Mouse (Mus musculus) inflammation-experienced regulatory T-cells, adult 6 months (primary cell): ENCODE data around the gene Kifap3. TPM values are rescaled to one million over a fixed set of nuclear protein-coding genes. Genes with fewer than 3 reads are reported as not detected.
"Not testable (repeated sequence)": the region's sequence is repeated elsewhere in the genome, so short reads cannot be mapped to it uniquely, and the experiment has no call there.

Source experiments
- ATAC-seq: one replicate; pipeline ENCODE4 v1.8.0; 2017
- polyA plus RNA-seq, 3 experiments: library from polyadenylated mRNA; unstranded; fragments of 100-300 nt; shearing (Covaris generic); gene quantifications; one replicate each; pipeline ENCODE4 v1.2.1; 2017

Kifap3 gene
- 1 to 10 TPM; 3.2 to 3.4 (median 3.3) TPM for polyA plus RNA-seq

GRCm38 (mm10) chr1:163779336-163780115, at the start of gene Kifap3:
TSS of gene Kifap3 (plus strand) at chr1:163779583.
- ATAC-seq = peak; percentile 99

GRCm38 (mm10) chr1:163731166-163731565, 48.2 kb upstream of the Kifap3 start:
- not testable (repeated sequence) for ATAC-seq

- ATAC-seq = no peak
Observed at GRCm38 (mm10) chr1:163736441-163737238, 42.7 kb upstream of the Kifap3 start.

GRCm38 (mm10) chr1:163737239-163737533, 42.2 kb upstream of the Kifap3 start:
- ATAC-seq = no peak

GRCm38 (mm10) chr1:163751360-163751992, 27.9 kb upstream of the Kifap3 start:
- no peak for ATAC-seq

GRCm38 (mm10) chr1:163757462-163758207, 21.7 kb upstream of the Kifap3 start:
- ATAC-seq = no peak

DNA sequence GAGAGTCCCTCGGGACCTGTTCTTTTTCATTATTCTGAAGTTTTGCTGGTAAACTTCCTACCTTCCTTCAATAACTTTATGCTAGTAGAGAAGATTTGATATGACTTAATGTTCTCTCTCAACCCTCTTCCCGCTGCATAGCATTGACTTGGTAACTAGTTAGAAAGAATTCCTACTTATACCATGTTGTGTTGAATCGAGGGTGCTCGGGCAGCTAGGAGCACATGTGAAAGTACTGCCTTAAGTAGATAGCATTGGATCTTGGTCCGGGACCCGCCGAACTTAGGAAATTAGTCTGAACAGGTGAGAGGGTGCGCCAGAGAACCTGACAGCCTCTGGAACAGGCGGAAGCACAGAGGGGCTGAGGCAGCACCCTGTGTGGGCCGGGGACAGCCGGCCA, 4.2 kb downstream of the Kifap3 start:
- not testable (repeated sequence) for ATAC-seq

GRCm38 (mm10) chr1:163821365-163821764, 42.0 kb downstream of the Kifap3 start:
- no peak for ATAC-seq

DNA sequence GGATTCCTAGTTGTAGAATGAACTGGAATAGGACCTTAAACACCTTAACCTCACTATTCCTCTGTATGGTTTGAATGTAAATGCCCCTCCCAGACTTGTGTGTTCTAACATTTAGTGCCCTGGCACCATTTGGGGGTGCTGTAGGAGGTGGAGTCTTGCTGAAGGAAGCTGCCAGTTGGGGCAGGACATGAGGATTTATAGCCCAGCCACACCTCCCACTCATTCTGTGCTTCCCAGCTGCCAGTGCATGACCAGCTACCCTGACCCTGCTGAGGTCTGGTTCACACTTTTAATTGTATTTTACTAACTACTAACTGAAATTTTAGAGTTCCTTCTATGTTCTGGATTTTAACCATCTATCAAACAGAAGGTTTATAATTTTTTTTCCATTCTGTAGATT, 50.1 kb downstream of the Kifap3 start:
- no peak for ATAC-seq

- ATAC-seq = no peak
Observed at GRCm38 (mm10) chr1:163834066-163834465, 54.7 kb downstream of the Kifap3 start.

GRCm38 (mm10) chr1:163835062-163835461, 55.7 kb downstream of the Kifap3 start:
- no peak for ATAC-seq

DNA sequence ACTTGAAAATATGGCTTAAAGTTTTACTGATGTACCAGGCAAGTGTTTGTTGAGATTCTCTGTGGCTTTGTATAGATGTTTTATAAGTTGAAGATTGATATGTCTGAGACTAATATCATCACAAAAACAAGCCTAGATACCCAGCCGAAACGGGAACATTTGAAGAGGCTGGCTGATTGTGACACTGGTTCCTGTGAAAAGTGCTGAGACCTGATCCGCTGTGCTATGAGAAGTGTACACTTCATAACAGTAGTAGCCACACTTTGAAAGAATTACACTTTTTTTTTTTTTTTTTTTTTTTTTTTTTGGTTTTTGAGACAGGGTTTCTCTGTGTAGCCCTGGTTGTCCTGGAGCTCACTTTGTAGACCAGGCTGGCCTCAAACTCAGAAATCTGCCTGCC, 59.1 kb downstream of the Kifap3 start:
- not testable (repeated sequence) for ATAC-seq

- ATAC-seq = no peak
Observed at GRCm38 (mm10) chr1:163840555-163840954, 61.2 kb downstream of the Kifap3 start.

DNA sequence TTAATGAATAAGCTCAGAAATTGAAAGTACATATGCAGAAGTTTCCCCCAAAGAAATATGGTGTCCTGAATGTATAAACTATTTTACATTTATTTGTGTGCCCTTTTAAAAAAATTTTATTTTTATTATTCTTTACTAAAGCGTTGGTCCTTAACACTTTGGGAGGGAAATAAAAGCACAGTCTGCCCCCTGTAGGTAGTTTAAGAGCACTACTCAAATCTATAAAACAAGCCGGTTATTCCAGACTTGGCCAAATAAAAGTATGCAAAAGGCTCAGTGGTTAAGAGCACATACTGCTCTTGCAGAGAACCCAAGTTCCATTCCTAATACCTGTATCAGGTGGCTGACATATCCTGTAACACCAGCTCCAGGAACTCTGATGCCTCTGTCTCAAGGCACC, 62.9 kb downstream of the Kifap3 start:
- no peak for ATAC-seq

DNA sequence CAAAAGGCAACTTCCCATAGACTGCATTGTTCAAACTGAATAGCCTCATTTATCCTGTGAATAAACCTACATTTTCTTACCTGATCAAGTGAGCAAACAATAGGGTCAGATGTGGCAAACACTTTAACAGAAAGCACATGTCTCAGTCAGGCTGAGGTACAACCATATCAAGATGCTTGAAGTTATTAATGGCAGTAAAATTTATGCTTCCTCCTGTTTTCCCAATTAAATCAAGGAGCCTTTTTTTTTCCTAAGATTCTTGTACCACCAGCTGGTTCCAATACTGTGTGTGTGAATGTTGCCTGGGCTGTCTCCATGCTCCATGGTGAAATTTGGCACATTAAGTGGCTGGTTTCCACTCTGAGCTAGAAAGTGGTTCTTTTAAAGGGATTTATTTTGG, 64.5 kb downstream of the Kifap3 start:
- ATAC-seq = no peak

DNA sequence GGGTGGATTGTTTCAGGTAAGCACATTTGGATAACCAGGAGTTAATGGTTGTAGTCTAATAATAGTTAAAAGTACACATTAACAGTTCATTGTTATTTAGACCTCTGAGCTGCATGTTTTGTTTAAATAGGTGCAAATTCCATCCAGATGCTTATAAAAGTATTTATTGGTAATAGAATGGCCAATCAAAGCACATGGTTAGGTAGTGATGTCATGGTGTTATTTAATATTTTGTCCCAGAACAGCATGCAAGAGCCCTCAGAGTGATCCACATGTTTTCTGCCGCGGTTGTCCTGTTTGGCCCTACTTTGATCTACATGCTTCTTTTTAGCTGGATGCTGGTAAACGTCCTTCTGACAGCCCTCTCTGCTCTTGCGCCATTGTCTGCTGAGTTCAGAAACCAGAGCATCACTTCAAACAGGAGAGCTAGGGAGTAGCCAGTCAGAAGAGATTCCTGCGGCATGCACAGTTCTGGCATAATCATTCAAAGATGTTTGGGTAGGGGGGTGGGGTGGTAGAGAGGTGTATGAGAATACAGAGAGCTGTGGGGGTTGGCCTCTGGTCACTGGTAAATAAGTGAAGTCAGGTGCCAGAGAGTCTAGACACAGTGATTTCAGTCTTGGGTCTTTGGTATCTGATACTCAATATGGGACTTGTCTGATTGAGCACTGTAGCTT, 73.6 kb downstream of the Kifap3 start:
- ATAC-seq = no peak

DNA sequence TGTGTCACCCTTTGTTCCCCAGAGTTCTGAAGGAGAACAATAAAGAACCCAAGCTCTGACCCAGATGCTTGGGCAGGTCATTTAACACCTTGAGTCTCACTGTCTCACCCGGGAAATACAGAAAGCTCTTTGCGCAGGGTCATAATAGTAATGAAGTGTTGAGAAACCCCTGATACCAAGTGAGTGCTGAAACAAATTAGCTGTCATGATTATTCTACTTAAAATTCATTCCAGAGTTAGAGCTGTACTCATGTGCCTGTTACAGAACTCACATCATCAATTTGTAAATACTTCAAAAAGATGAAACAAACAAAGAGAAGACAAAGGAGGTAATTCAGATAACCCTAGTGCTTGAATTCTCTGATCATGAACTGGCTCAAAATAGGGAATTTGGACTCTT, 79.0 kb downstream of the Kifap3 start:
- ATAC-seq = no peak

DNA sequence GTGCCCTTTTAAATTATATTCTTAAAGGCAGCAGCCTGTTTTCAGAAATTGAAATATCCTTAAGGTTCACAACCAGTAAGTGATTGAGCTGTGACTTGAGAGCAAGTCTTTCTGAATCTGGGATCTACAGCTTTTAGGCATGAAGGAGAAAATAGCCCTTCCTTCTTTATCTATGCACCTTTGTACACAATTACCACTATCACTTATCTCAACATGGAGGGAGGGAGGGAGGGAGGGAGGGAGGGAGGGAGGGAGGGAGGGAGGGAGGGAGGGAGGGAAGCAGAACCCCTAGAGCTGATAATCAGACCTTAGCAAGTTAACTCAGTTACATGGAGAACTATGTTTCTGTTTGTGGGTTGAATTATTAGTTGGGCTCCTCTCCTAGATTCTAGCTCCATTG, 82.2 kb downstream of the Kifap3 start:
- ATAC-seq = no peak

DNA sequence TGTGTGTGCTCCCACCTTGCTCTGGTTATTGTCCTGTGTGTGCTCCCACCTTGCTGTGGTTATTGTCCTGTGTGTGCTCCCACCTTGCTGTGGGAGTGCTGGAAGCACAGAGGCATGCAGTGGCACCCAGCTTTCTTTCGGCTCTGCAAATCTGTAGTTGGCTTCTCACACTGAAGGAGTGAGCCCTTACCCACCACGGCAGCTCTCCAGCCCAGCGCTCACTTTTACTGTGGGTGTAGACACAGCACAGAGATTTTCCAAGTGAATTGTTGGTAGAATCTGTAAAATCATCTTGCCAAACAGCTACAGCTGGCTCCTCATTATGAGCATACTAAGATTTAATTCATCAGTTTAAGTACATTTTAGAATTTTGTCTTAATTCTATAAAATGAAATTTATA, 93.8 kb downstream of the Kifap3 start:
- ATAC-seq = no peak

GRCm38 (mm10) chr1:163889629-163890028, 110.2 kb downstream of the Kifap3 start:
- no peak for ATAC-seq

DNA sequence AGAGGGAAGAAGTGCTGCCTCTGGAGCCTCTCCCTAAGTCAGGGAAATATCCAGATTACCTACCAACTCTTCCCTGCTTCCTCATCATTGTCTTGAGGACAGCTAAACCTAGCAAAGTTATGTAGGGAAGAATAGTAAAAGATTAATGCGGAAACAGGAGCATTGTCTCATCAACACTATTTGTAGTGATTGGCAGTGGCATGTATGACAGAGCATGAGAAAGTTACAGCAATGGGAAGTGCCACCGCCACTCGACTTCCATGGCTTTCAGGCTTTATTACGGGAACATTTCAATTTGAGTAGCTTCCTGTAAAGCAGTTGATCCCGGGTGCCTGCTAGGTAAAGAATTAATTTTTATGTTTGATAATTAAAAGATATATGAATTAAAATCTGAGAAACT, 113.9 kb downstream of the Kifap3 start:
- ATAC-seq = no peak
